Mouse (Mus musculus) heart, embryonic 12.5 days (tissue): ENCODE measurements at regions not wholly inside any gene's neighbourhood (a gene's known extent, or its start where the extent isn't known, plus 50 kb on each side); places are given as distances from the start of the nearest gene placed in this dataset.

ENCODE experiments used
- ATAC-seq: fragments of 200-750 bp; cut with Nextera tagmentation; 2 replicates; pipeline ENCODE4 v1.8.0; 2017; ENCODE audit warnings: moderate TSS enrichment, moderate library complexity; ENCODE audit not compliant: insufficient number of reproducible peaks, low FRiP score
- H3K27ac ChIP-seq: fragments of 300-500 bp; sonication (generic); 2 replicates; pipeline ENCODE4 v1.5.1; 2016; ENCODE audit warnings: mild to moderate bottlenecking, moderate library complexity; ENCODE audit not compliant: poor library complexity, severe bottlenecking
- H3K27me3 ChIP-seq: fragments of 300-500 bp; sonication (generic); replicated peaks from 2 replicates; pipeline ENCODE4 v1.6.1; 2016; ENCODE audit warnings: mild to moderate bottlenecking, moderate library complexity
- H3K36me3 ChIP-seq: fragments of 300-500 bp; sonication (generic); 2 replicates; pipeline ENCODE4 v1.6.1; 2016; ENCODE audit warnings: mild to moderate bottlenecking, moderate library complexity
- H3K4me1 ChIP-seq: fragments of 300-500 bp; sonication (generic); replicated peaks from 2 replicates; pipeline ENCODE4 v1.6.1; 2016; ENCODE audit warnings: mild to moderate bottlenecking
- H3K4me2 ChIP-seq: fragments of 300-500 bp; sonication (generic); 2 replicates; pipeline ENCODE4 v1.6.1; 2016; ENCODE audit warnings: mild to moderate bottlenecking, moderate library complexity
- H3K4me3 ChIP-seq: fragments of 300-500 bp; sonication (generic); 2 replicates; pipeline ENCODE4 v1.5.1; 2016; ENCODE audit warnings: mild to moderate bottlenecking
- H3K9ac ChIP-seq: fragments of 300-500 bp; sonication (generic); 2 replicates; pipeline ENCODE4 v1.6.1; 2016; ENCODE audit warnings: mild to moderate bottlenecking, moderate library complexity
- H3K9me3 ChIP-seq: fragments of 300-500 bp; sonication (generic); replicated peaks from 2 replicates; pipeline ENCODE4 v1.6.1; 2016; ENCODE audit warnings: mild to moderate bottlenecking, moderate library complexity
- WGBS: fragments of 180-500 bp; shearing (Covaris S2); methylation state at CpG from one replicate; pipeline ENCODE4 v1.1.7; 2016; 5-methylcytosine and 5-hydroxymethylcytosine counted together

GRCm38 (mm10) chr10:21462915-21463314 is 85.8 kb downstream of the Aldh8a1 start:
- ATAC-seq: no peak
- no peaks in the 10 kb centered on the region for H3K9me3 ChIP-seq
- H3K4me3 ChIP-seq: no peak overlapping the region
- 45% methylated on average over 3 of the region's 3 CpGs for WGBS
- no peaks in the 10 kb centered on the region for H3K36me3 ChIP-seq
- 0 out of 2 replicates have a peak, but pooled peaks cover 3% of the 10 kb centered on the region for H3K27me3 ChIP-seq
- H3K4me1 ChIP-seq: no peaks in the 10 kb centered on the region
- H3K27ac ChIP-seq: no peak overlapping the region
- no peak overlapping the region for H3K4me2 ChIP-seq
- no peak overlapping the region for H3K9ac ChIP-seq

GRCm38 (mm10) chr10:21465362-21465761 is 88.3 kb downstream of the Aldh8a1 start:
- H3K9ac ChIP-seq: no peak overlapping the region
- H3K4me3 ChIP-seq: no peak overlapping the region
- H3K36me3 ChIP-seq: no peaks in the 10 kb centered on the region
- ATAC-seq: no peak
- no peaks in the 10 kb centered on the region for H3K4me1 ChIP-seq
- peak overlapping the region; percentile 41 for H3K4me2 ChIP-seq
- 0 out of 2 replicates have a peak, but pooled peaks cover 3% of the 10 kb centered on the region for H3K27me3 ChIP-seq
- H3K27ac ChIP-seq: no peak overlapping the region
- 2% methylated on average over 15 of the region's 15 CpGs for WGBS
- H3K9me3 ChIP-seq: no peaks in the 10 kb centered on the region

- no peak for ATAC-seq
- Histone ChIP-seq H3K27me3 (0 out of 2 replicates have a peak, but pooled peaks cover 3% of the 10 kb centered on the region), H3K27ac (no peak overlapping the region), H3K4me1 (no peaks in the 10 kb centered on the region), H3K4me3 (no peak overlapping the region), H3K4me2 (no peak overlapping the region), H3K9ac (no peak overlapping the region), H3K9me3 (no peaks in the 10 kb centered on the region), H3K36me3 (no peaks in the 10 kb centered on the region)
- WGBS: 62% methylated on average over 7 of the region's 7 CpGs
These were observed 88.8 kb downstream of the Aldh8a1 start for GRCm38 (mm10) chr10:21465806-21466377.

GRCm38 (mm10) chr10:21467425-21468085 is 90.5 kb downstream of the Aldh8a1 start:
- Histone ChIP-seq H3K4me3 (no peak overlapping the region), H3K27me3 (0 out of 2 replicates have a peak, but pooled peaks cover 3% of the 10 kb centered on the region), H3K9ac (no peak overlapping the region), H3K27ac (no peak overlapping the region), H3K4me2 (no peak overlapping the region), H3K9me3 (no peaks in the 10 kb centered on the region), H3K4me1 (no peaks in the 10 kb centered on the region), H3K36me3 (no peaks in the 10 kb centered on the region)
- ATAC-seq: no peak
- WGBS: 42% methylated on average over 4 of the region's 4 CpGs

- ATAC-seq: no peak
- Histone ChIP-seq H3K27ac (no peak overlapping the region), H3K4me2 (no peak overlapping the region), H3K27me3 (0 out of 2 replicates have a peak, but pooled peaks cover 3% of the 10 kb centered on the region), H3K9me3 (no peaks in the 10 kb centered on the region), H3K4me3 (no peak overlapping the region), H3K9ac (no peak overlapping the region), H3K4me1 (no peaks in the 10 kb centered on the region), H3K36me3 (no peaks in the 10 kb centered on the region)
- 77% methylated on average over 10 of the region's 10 CpGs for WGBS
These were observed 91.3 kb downstream of the Aldh8a1 start for GRCm38 (mm10) chr10:21468421-21468820.

GRCm38 (mm10) chr10:21469961-21470360 is 92.9 kb downstream of the Aldh8a1 start:
- no peaks in the 10 kb centered on the region for H3K36me3 ChIP-seq

GRCm38 (mm10) chr10:21470589-21470988 is 93.5 kb downstream of the Aldh8a1 start:
- Histone ChIP-seq H3K9ac (no peak overlapping the region), H3K4me1 (no peaks in the 10 kb centered on the region), H3K36me3 (no peaks in the 10 kb centered on the region), H3K27ac (no peak overlapping the region), H3K9me3 (no peaks in the 10 kb centered on the region), H3K4me2 (no peak overlapping the region), H3K4me3 (no peak overlapping the region), H3K27me3 (no peaks in the 10 kb centered on the region)
- no peak for ATAC-seq
- WGBS: 73% methylated on average over 20 of the region's 20 CpGs

More at GRCm38 (mm10) chr10:21469961-21470360, 92.9 kb downstream of the Aldh8a1 start:
- 18% methylated on average over 1 of the region's 1 CpGs for WGBS
- Histone ChIP-seq H3K4me1 (no peaks in the 10 kb centered on the region), H3K4me3 (no peak overlapping the region), H3K27ac (no peak overlapping the region), H3K9me3 (no peaks in the 10 kb centered on the region), H3K4me2 (no peak overlapping the region), H3K9ac (no peak overlapping the region), H3K27me3 (no peaks in the 10 kb centered on the region)
- ATAC-seq: no peak

GRCm38 (mm10) chr10:21474242-21474641 is 97.2 kb downstream of the Aldh8a1 start:
- Histone ChIP-seq H3K27ac (no peak overlapping the region), H3K4me1 (no peaks in the 10 kb centered on the region), H3K4me3 (no peak overlapping the region), H3K27me3 (no peaks in the 10 kb centered on the region), H3K9ac (no peak overlapping the region), H3K36me3 (no peaks in the 10 kb centered on the region), H3K9me3 (no peaks in the 10 kb centered on the region), H3K4me2 (no peak overlapping the region)
- ATAC-seq: no peak
- 60% methylated on average over 7 of the region's 7 CpGs for WGBS

- Histone ChIP-seq H3K27me3 (no peaks in the 10 kb centered on the region), H3K9ac (no peak overlapping the region), H3K27ac (no peak overlapping the region), H3K4me3 (no peak overlapping the region), H3K4me2 (no peak overlapping the region), H3K9me3 (0 out of 2 replicates have a peak, but pooled peaks cover 5% of the 10 kb centered on the region), H3K4me1 (no peaks in the 10 kb centered on the region; the same call in 1 of the 2 replicates), H3K36me3 (no peaks in the 10 kb centered on the region)
- no peak for ATAC-seq
- 86% methylated on average over 3 of the region's 3 CpGs for WGBS
These were observed 100.9 kb downstream of the Aldh8a1 start for GRCm38 (mm10) chr10:21478004-21478403.

- 0 out of 2 replicates have a peak, but pooled peaks cover 5% of the 10 kb centered on the region for H3K9me3 ChIP-seq
- no peak overlapping the region for H3K4me3 ChIP-seq
- H3K27ac ChIP-seq: no peak overlapping the region
- H3K4me1 ChIP-seq: no peaks in the 10 kb centered on the region; the same call in 1 of the 2 replicates
- H3K4me2 ChIP-seq: no peak overlapping the region
- ATAC-seq: no peak
- 67% methylated on average over 3 of the region's 3 CpGs for WGBS
- H3K9ac ChIP-seq: no peak overlapping the region
- H3K27me3 ChIP-seq: no peaks in the 10 kb centered on the region
- no peaks in the 10 kb centered on the region for H3K36me3 ChIP-seq
These were observed 102.3 kb downstream of the Aldh8a1 start for GRCm38 (mm10) chr10:21479403-21479802.

GRCm38 (mm10) chr10:21481255-21481654 is 104.2 kb downstream of the Aldh8a1 start:
- no peaks in the 10 kb centered on the region for H3K36me3 ChIP-seq
- H3K4me2 ChIP-seq: no peak overlapping the region
- H3K4me1 ChIP-seq: no peaks in the 10 kb centered on the region; the same call in 1 of the 2 replicates
- no peak overlapping the region for H3K9ac ChIP-seq
- H3K9me3 ChIP-seq: 0 out of 2 replicates have a peak, but pooled peaks cover 5% of the 10 kb centered on the region
- 90% methylated on average over 3 of the region's 3 CpGs for WGBS
- ATAC-seq: no peak
- no peak overlapping the region for H3K4me3 ChIP-seq
- no peak overlapping the region for H3K27ac ChIP-seq
- no peaks in the 10 kb centered on the region for H3K27me3 ChIP-seq
